Mouse (Mus musculus) hindbrain, embryonic 13.5 days (tissue): ENCODE data around the gene Rnf41. TPM values are rescaled to one million over a fixed set of nuclear protein-coding genes. Genes with fewer than 3 reads are reported as not detected.

Experiments used
- ATAC-seq: fragments of 200-750 bp; cut with Nextera tagmentation; 2 replicates; pipeline ENCODE4 v1.8.0; 2017; ENCODE audit warnings: moderate TSS enrichment; ENCODE audit not compliant: low FRiP score
- H3K27ac ChIP-seq: fragments of 300-500 bp; sonication (generic); 2 replicates; pipeline ENCODE4 v1.5.1; 2015; ENCODE audit warnings: inconsistent platforms, mild to moderate bottlenecking, moderate library complexity
- H3K27me3 ChIP-seq: fragments of 300-500 bp; sonication (generic); 2 replicates; pipeline ENCODE4 v1.6.1; 2015; ENCODE audit warnings: mild to moderate bottlenecking, inconsistent platforms
- H3K36me3 ChIP-seq: fragments of 300-500 bp; sonication (generic); 2 replicates; pipeline ENCODE4 v1.6.1; 2015; ENCODE audit warnings: mild to moderate bottlenecking, inconsistent platforms
- H3K4me1 ChIP-seq: fragments of 300-500 bp; sonication (generic); replicated peaks from 2 replicates; pipeline ENCODE4 v1.6.1; 2015; ENCODE audit warnings: inconsistent platforms
- H3K4me2 ChIP-seq: fragments of 300-500 bp; sonication (generic); 2 replicates; pipeline ENCODE4 v1.6.1; 2015; ENCODE audit warnings: inconsistent platforms, mild to moderate bottlenecking, moderate library complexity
- H3K4me3 ChIP-seq: fragments of 300-500 bp; sonication (generic); 2 replicates; pipeline ENCODE4 v1.5.1; 2015; ENCODE audit warnings: mild to moderate bottlenecking, inconsistent platforms
- H3K9ac ChIP-seq: fragments of 300-500 bp; sonication (generic); 2 replicates; pipeline ENCODE4 v1.6.1; 2015; ENCODE audit warnings: mild to moderate bottlenecking, inconsistent platforms
- H3K9me3 ChIP-seq: fragments of 300-500 bp; sonication (generic); 2 replicates; pipeline ENCODE4 v1.6.1; 2016; ENCODE audit warnings: inconsistent platforms
- WGBS: fragments of 180-500 bp; shearing (Covaris S2); methylation state at CpG from one replicate; pipeline ENCODE4 v1.1.7; 2015; 5-methylcytosine and 5-hydroxymethylcytosine counted together
- polyA plus RNA-seq: library from polyadenylated mRNA; unstranded; fragments of >200 nt; fragmentation: Nextera tagmentation; extraction: Ambion mirVana; gene quantifications from 2 replicates; pipeline ENCODE4 v1.2.1, GENCODE M21; 2015

The Rnf41 gene
- polyA plus RNA-seq, 1 experiment from 2014 or later: 81.9 TPM

DNA sequence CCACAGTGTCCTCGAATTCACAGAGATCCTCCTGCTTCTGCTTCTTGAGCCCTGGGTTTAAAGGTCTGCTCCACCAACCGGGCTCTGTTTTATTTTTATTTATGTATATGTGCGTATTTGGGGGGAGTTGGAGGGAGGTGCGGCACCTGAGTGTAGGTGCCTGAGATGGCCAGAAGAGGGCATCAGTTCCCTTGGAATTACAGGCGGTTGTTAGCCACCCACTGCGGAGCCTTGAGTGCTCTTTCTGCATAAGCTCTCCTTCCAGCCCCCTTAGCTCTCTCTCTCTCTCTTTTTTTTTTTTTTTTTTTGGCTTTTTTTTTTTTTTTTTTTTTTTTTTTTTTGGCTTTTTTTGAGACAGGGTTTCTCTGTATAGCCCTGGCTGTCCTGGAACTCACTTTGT is 37.1 kb upstream of the Rnf41 start:
- Histone ChIP-seq H3K4me3 (no peak overlapping the region), H3K4me1 (peaks cover 32% of the 10 kb centered on the region), H3K4me2 (no peak overlapping the region), H3K27me3 (no peaks in the 10 kb centered on the region), H3K9me3 (no peaks in the 10 kb centered on the region), H3K27ac (no peak overlapping the region), H3K9ac (no peak overlapping the region), H3K36me3 (peaks cover 11% of the 10 kb centered on the region)
- ATAC-seq: no peak
- 78% methylated on average over 6 of the region's 6 CpGs for WGBS

DNA sequence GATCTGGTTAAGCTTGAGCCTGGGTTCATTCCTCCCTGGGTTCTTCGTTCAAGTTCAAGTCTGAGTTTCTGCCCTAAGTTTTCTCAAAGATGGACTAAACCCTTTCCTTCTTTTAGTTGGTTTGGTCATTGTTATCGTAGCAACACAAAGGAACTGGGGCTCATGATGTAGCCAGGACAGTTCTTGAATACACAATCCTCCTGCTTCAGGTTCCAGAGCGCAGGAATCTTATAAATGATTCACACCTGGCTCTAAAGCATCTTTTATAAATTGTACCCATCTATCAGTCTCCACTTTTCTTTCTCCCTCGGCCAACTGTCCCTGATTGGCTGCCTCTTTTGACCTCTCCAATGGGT is 35.4 kb upstream of the Rnf41 start:
- H3K36me3 ChIP-seq: peaks cover 28% of the 10 kb centered on the region
- H3K4me1 ChIP-seq: peaks cover 29% of the 10 kb centered on the region
- no peaks in the 10 kb centered on the region for H3K27me3 ChIP-seq
- no peak for ATAC-seq
- H3K9me3 ChIP-seq: no peaks in the 10 kb centered on the region
- 45% methylated on average over 4 of the region's 4 CpGs for WGBS
- peak overlapping the region; percentile 100 for H3K9ac ChIP-seq
- H3K4me2 ChIP-seq: peak overlapping the region; percentile 63
- peak overlapping the region; percentile 96 for H3K4me3 ChIP-seq
- peak overlapping the region; percentile 97 for H3K27ac ChIP-seq

DNA sequence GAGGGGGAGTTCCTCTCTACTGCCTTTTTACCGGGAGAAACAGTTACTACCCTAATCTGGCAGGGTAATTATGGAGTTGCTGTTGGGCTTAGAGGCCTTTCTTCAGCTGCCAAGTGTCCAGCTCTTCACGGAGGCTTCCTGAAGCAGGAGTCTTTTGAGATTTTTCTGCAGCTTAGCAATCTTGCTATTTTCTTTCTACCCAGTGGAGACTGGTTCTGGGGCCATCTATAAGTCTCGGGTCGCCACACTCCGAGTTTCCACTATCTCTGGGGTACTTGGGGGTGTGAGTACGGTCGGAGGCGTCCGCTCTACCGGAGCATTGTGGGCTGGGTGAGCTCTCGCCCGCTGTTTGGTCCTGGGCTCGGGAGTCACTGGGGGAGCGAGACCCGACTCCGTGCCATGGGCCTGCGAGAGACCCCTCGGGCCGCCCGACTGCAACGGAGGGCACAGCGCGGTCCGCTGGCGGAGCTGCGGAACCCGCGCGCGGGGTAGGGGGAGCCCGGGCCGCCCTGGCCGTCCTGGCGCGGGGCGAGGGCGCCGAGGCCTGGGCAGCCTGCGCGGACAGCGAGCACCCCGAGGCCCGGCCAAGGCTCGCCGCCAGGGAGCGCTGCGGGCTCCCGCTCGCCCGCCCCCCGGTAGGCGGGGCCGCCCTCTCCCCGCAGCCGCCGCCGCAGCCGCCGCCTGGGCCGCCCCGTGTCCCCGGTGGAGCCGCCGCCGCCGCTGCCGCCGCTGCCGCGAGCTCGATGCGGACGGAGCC is 34.8 kb upstream of the Rnf41 start, which contains the start of gene Ankrd52:
Gene Ankrd52, plus strand, starts transcription at position 661 of the 757 bp plus-strand sequence.
- H3K36me3 ChIP-seq: peaks cover 34% of the 10 kb centered on the region
- peak within 1 kb of the TSS; percentile 97 for H3K27ac ChIP-seq
- WGBS: 0% methylated on average over 33 of the region's 73 CpGs
- H3K4me3 ChIP-seq: peak within 1 kb of the TSS; percentile 96
- H3K9me3 ChIP-seq: no peaks in the 10 kb centered on the region
- H3K27me3 ChIP-seq: no peaks in the 10 kb centered on the region
- ATAC-seq: peak; percentile 92
- peak within 1 kb of the TSS; percentile 63 for H3K4me2 ChIP-seq
- peaks cover 29% of the 10 kb centered on the region for H3K4me1 ChIP-seq
- H3K9ac ChIP-seq: peak within 1 kb of the TSS; percentile 100

DNA sequence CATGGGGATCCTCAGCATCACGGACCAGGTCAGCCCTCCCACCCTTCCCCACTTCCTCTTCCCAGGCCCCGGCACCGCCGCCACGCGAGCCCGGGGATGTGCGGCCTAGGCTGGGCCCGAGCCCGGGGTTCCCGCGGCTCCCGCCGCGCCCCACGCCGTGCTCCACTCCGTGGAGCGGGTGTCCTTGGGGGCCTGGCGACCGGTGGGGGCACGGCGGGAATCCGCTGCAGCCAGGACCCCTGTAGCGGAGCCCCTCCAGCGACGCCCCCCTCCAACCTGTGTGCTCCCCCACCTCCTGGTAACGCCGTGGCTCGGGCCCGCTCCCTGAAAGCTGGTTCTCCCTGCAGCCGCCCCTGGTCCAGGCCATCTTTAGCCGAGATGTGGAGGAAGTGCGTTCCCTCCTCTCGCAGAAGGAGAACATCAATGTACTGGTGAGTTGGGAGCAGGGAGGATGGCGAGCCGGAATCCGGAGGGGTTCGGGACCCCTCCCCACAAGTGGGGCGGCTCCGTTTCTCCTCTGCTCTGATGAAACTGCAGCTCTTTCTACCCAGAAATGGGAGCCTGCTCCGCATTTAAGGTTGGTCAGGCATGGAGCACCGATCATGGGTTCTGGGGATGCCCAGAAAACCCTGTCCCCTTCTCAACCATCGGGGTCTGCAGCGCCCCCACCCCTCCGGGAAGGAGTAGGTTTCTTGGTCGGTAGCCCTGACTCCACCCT is 34.1 kb upstream of the Rnf41 start:
- ATAC-seq: peak; percentile 76
- Histone ChIP-seq H3K4me3 (peak overlapping the region; percentile 96), H3K27me3 (no peaks in the 10 kb centered on the region), H3K4me1 (peaks cover 29% of the 10 kb centered on the region), H3K9me3 (no peaks in the 10 kb centered on the region), H3K9ac (peak overlapping the region; percentile 100), H3K36me3 (peaks cover 41% of the 10 kb centered on the region), H3K27ac (peak overlapping the region; percentile 97), H3K4me2 (peak overlapping the region; percentile 63)
- 0% methylated on average over 38 of the region's 47 CpGs for WGBS

DNA sequence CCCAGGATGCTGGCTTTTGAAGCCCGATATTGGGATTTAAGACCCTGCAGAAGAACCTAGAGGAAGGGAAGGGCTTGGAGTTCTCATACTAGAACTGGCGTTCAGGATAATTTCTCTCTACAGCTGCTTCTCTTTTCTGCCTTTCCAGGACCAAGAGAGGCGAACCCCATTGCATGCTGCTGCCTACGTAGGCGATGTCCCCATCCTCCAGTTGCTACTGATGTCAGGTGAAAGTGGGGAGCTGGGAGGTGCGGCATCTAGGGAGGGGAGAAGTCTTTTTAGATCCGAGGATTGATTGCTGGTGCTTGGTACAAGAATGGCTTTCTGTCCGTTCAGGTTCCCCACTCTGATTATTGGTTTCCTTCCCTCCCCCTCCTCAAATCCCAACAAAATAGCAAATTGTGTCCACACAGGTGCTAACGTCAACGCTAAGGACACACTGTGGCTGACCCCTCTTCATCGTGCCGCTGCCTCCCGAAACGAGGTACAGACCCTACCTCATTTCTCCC is 33.5 kb upstream of the Rnf41 start:
- Histone ChIP-seq H3K4me2 (peak overlapping the region; percentile 63), H3K9me3 (no peaks in the 10 kb centered on the region), H3K9ac (peak overlapping the region; percentile 100), H3K4me3 (peak overlapping the region; percentile 96), H3K36me3 (peaks cover 47% of the 10 kb centered on the region), H3K27me3 (no peaks in the 10 kb centered on the region), H3K4me1 (peaks cover 29% of the 10 kb centered on the region), H3K27ac (peak overlapping the region; percentile 97)
- no peak for ATAC-seq
- 54% methylated on average over 14 of the region's 14 CpGs for WGBS

DNA sequence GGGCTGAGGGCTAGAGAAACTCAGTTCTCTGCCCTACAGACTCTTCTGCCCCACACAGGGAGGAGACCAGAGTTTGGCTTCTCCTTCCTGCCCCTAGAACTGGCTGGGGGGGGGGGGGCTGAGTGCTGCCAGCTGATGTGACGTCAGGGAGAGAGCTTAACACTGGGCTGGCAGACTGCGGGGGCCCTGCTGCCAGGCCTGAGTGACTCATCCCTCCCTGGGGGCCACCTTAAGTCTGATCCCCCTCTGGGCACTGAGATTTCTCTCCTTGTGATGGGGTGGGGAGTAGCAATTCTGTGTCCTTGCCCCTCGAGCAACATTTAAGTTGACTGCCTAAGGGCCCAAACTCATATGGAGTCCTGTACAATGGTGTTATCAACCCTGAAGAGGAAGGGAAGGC is 33.0 kb upstream of the Rnf41 start:
- H3K36me3 ChIP-seq: peaks cover 52% of the 10 kb centered on the region
- ATAC-seq: no peak
- WGBS: 58% methylated on average over 3 of the region's 3 CpGs
- peak overlapping the region; percentile 63 for H3K4me2 ChIP-seq
- H3K4me3 ChIP-seq: peak overlapping the region; percentile 96
- no peaks in the 10 kb centered on the region for H3K27me3 ChIP-seq
- peaks cover 29% of the 10 kb centered on the region for H3K4me1 ChIP-seq
- H3K27ac ChIP-seq: peak overlapping the region; percentile 97; the same call in 1 of the 2 replicates
- H3K9me3 ChIP-seq: no peaks in the 10 kb centered on the region
- H3K9ac ChIP-seq: peak overlapping the region; percentile 100

DNA sequence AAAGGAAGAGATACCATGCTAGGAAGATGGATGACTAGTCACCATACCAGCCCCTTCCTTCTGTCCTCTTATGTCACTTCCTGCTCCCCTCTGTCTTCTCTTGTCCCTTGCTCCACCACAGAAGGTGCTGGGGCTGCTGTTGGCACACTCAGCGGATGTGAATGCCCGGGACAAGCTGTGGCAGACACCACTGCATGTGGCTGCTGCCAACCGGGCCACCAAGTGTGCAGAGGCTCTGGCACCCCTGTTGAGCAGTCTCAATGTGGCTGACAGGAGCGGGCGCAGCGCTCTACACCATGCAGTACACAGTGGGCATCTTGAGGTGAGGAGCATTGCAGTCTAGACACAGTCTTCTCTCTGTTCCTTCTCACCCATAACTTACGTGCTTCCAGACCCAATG is 32.2 kb upstream of the Rnf41 start:
- WGBS: 92% methylated on average over 7 of the region's 7 CpGs
- no peak for ATAC-seq
- no peak overlapping the region for H3K4me3 ChIP-seq
- no peak overlapping the region for H3K4me2 ChIP-seq
- peak overlapping the region; percentile 100; the same call in 1 of the 2 replicates for H3K9ac ChIP-seq
- peaks cover 60% of the 10 kb centered on the region for H3K36me3 ChIP-seq
- H3K9me3 ChIP-seq: no peaks in the 10 kb centered on the region
- H3K27me3 ChIP-seq: no peaks in the 10 kb centered on the region
- peaks cover 29% of the 10 kb centered on the region for H3K4me1 ChIP-seq
- H3K27ac ChIP-seq: no peak overlapping the region

DNA sequence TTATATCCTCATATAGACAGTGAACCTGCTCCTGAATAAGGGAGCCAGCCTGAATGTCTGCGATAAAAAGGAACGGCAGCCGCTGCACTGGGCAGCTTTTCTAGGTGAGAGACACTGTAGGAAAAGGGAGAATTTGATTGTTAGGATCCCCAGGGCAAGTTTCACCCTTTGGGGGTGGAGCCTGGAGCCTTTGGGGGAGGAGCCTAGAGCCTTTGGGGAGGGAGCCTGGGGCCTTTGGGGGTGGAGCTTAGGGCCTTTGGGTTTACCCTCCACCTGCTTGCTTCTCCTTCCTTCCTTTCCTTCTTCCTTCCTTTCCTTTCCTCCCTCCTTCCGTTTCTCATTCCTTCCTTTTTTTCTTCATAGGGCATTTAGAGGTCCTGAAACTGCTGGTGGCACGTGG is 30.9 kb upstream of the Rnf41 start:
- Histone ChIP-seq H3K27me3 (no peaks in the 10 kb centered on the region), H3K9ac (no peak overlapping the region), H3K36me3 (peaks cover 73% of the 10 kb centered on the region), H3K4me1 (peaks cover 29% of the 10 kb centered on the region), H3K4me3 (no peak overlapping the region), H3K27ac (no peak overlapping the region), H3K9me3 (no peaks in the 10 kb centered on the region), H3K4me2 (no peak overlapping the region)
- WGBS: 93% methylated on average over 5 of the region's 5 CpGs
- ATAC-seq: no peak

DNA sequence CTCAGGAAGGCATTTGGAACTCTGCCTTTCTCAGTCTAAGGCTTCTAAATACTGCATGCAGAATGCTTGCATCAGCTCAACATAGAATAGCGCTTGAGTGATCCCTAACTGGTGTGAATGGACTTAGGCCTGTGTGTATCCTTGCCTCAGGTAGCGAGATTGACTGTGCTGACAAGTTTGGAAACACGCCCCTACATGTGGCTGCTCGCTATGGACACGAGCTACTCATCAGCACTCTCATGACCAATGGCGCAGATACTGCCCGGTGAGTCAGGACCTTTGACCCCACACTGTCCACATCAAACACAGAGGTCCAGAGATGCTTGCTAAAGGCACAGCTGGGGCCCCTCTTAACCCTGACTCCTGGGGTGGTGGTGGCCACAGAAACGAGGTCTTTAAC is 29.0 kb upstream of the Rnf41 start:
- ATAC-seq: no peak
- H3K9me3 ChIP-seq: no peaks in the 10 kb centered on the region
- no peak overlapping the region for H3K9ac ChIP-seq
- H3K4me1 ChIP-seq: peaks cover 18% of the 10 kb centered on the region
- H3K27ac ChIP-seq: no peak overlapping the region
- H3K36me3 ChIP-seq: peaks cover 92% of the 10 kb centered on the region
- no peak overlapping the region for H3K4me3 ChIP-seq
- no peak overlapping the region for H3K4me2 ChIP-seq
- no peaks in the 10 kb centered on the region for H3K27me3 ChIP-seq
- 81% methylated on average over 8 of the region's 8 CpGs for WGBS

DNA sequence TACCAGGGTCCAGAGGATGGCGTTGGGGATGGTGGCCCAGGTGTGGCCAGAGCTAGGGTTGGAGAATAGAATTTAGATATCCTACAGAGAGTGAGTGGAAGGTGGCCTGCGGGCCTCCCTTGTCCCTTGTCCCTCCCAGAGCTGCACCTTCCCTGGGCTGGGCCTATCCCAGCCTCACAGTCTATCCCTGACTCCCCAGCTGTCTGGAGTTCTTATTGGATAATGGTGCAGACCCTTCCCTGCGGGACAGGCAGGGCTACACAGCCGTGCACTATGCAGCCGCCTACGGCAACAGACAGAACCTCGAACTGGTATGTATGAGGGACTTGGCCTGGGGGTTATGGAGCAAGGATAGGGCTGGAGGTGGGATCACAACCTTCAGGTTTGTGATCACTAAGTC is 25.6 kb upstream of the Rnf41 start:
- ATAC-seq: no peak; the same call in 1 of the 2 replicates
- no peaks in the 10 kb centered on the region for H3K4me1 ChIP-seq
- no peak overlapping the region for H3K9ac ChIP-seq
- no peaks in the 10 kb centered on the region for H3K9me3 ChIP-seq
- WGBS: 93% methylated on average over 7 of the region's 7 CpGs
- no peaks in the 10 kb centered on the region for H3K27me3 ChIP-seq
- H3K27ac ChIP-seq: 0 out of 2 replicates have a peak overlapping the region, but pooled peaks have one; percentile 2
- H3K4me3 ChIP-seq: no peak overlapping the region
- no peak overlapping the region for H3K4me2 ChIP-seq
- peaks cover 100% of the 10 kb centered on the region for H3K36me3 ChIP-seq

DNA sequence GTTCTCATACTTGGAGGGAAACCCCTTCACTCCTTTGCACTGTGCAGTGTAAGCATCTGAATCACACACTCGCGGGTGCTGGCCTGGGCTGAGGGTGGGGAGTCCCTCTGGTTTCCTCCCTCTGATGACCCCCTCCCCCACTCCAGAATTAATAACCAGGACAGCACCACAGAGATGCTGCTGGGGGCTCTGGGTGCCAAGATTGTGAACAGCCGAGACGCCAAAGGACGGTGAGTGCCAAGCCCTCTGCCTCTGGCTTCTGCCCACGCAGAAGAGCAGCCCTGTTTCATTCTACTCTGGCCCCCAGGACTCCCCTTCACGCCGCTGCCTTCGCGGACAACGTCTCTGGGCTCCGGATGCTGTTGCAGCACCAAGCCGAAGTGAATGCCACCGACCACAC is 22.5 kb upstream of the Rnf41 start:
- H3K9me3 ChIP-seq: no peaks in the 10 kb centered on the region
- no peak overlapping the region for H3K4me2 ChIP-seq
- H3K4me3 ChIP-seq: no peak overlapping the region
- no peaks in the 10 kb centered on the region for H3K27me3 ChIP-seq
- no peaks in the 10 kb centered on the region for H3K4me1 ChIP-seq
- no peak overlapping the region for H3K9ac ChIP-seq
- H3K27ac ChIP-seq: no peak overlapping the region
- no peak for ATAC-seq
- H3K36me3 ChIP-seq: peaks cover 100% of the 10 kb centered on the region
- WGBS: 89% methylated on average over 14 of the region's 14 CpGs

DNA sequence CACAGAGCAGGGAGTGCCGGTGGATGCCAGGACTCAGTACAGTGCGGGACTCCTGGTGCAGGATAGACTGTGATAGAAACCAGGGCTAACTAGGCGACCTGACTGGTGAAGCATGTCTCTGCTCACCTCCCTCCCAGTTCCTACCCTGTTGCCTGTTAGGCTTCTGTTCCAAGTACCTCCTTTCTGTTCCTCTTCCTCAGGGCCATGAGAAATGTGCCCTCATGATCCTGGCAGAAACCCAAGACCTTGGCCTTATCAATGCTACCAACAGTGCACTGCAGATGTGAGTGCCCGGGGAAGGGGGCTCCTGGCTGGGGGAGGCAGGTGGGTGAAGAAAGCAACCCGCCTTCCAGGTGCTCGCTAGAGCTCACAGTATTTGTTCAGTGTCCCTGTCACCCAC is 21.9 kb upstream of the Rnf41 start:
- ATAC-seq: no peak
- 96% methylated on average over 6 of the region's 6 CpGs for WGBS
- Histone ChIP-seq H3K4me3 (no peak overlapping the region), H3K27me3 (no peaks in the 10 kb centered on the region), H3K9ac (no peak overlapping the region), H3K4me2 (no peak overlapping the region), H3K36me3 (peaks cover 100% of the 10 kb centered on the region), H3K27ac (no peak overlapping the region), H3K9me3 (no peaks in the 10 kb centered on the region), H3K4me1 (no peaks in the 10 kb centered on the region)
